Mouse (Mus musculus): ENCODE measurements around the gene Sun2. TPM values are rescaled to one million over a fixed set of nuclear protein-coding genes. Genes with fewer than 3 reads are reported as not detected.

The Sun2 gene
- polyA plus RNA-seq, 1 experiment from 2014 or later, result 9.9 TPM

- Histone ChIP-seq H3K4me1 (replicated peaks; ENCODE audit: control insufficient read depth, insufficient read depth, low read length) (no peaks in the 10 kb centered on the region), H3K27me3 (replicated peaks; ENCODE audit: control insufficient read depth, insufficient read depth, low read length) (no peaks in the 10 kb centered on the region), H3K9me3 (ENCODE audit: control insufficient read depth, low read length) (no peaks in the 10 kb centered on the region), H3K36me3 (ENCODE audit: control insufficient read depth, insufficient read depth) (no peaks in the 10 kb centered on the region), H3K4me3 (replicated peaks; ENCODE audit: low read length) (no peak overlapping the region), H3K9ac (replicated peaks; ENCODE audit: low read depth, low read length) (no peak overlapping the region), H3K4me2 (ENCODE audit: low read length) (no peak overlapping the region), H3K27ac (ENCODE audit: low read length) (no peak overlapping the region)
- 85% methylated on average over 8 of the region's 8 CpGs for WGBS
- no peak for ATAC-seq
These were observed 7.9 kb upstream of the Sun2 start for GRCm38 (mm10) chr15:79750266-79750665.

DNA sequence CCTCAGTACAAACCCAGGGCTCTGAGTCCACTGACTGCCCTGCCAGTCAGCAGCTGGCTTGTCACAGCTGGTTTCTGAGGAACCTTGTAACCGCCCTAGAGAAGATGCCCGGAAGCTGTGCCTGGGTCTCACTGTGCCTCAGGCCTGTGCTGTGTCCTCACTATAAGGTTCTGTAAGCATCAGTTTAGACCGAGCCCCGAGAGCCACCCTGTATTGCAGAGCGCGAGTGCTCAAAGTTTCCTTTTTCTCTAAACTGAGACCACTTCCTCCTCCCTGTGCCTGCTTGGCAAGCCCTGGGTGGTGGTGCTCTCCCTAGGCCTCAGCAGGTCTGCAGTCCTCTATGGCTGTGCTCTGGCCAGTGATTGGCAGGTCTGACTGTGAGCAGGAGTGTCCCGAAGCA, 6.8 kb upstream of the Sun2 start:
- no peak overlapping the region for H3K4me2 ChIP-seq (ENCODE audit: low read length)

DNA sequence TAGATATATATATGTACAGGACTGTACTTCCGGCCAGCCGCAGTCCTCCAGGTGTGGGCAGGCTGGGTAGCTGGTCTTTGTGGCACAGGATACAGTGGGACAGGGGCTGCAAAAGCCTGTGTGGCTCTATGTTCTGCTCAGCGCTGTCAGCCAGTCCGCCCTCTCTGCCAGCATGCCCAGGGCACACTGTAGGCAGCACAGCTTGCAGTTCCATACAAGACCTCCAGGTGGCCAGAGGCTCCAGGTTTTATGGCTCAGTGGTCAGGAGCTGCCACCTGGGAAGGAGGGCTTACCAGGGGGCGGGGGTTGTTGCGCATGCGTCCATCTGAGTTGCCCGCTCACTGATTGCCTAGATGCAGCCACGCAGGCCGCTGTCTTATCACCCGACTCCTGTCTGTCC, 5.7 kb upstream of the Sun2 start:
- H3K4me2 ChIP-seq (ENCODE audit: low read length), result no peak overlapping the region
- no peak overlapping the region for H3K27ac ChIP-seq (ENCODE audit: low read length)
- no peaks in the 10 kb centered on the region for H3K36me3 ChIP-seq (ENCODE audit: control insufficient read depth, insufficient read depth)
- 53% methylated on average over 11 of the region's 11 CpGs for WGBS
- no peaks in the 10 kb centered on the region for H3K9me3 ChIP-seq (ENCODE audit: control insufficient read depth, low read length)
- ATAC-seq, result no peak
- no peaks in the 10 kb centered on the region for H3K27me3 ChIP-seq (replicated peaks; ENCODE audit: control insufficient read depth, insufficient read depth, low read length)
- peaks cover 3% of the 10 kb centered on the region; the same call in 1 of the 2 replicates for H3K4me1 ChIP-seq (replicated peaks; ENCODE audit: control insufficient read depth, insufficient read depth, low read length)
- no peak overlapping the region for H3K4me3 ChIP-seq (replicated peaks; ENCODE audit: low read length)
- no peak overlapping the region for H3K9ac ChIP-seq (replicated peaks; ENCODE audit: low read depth, low read length)

More for the DNA sequence above, 6.8 kb upstream of the Sun2 start:
- H3K4me3 ChIP-seq (replicated peaks; ENCODE audit: low read length), result no peak overlapping the region
- no peak overlapping the region for H3K9ac ChIP-seq (replicated peaks; ENCODE audit: low read depth, low read length)
- H3K4me1 ChIP-seq (replicated peaks; ENCODE audit: control insufficient read depth, insufficient read depth, low read length), result no peaks in the 10 kb centered on the region
- no peaks in the 10 kb centered on the region for H3K36me3 ChIP-seq (ENCODE audit: control insufficient read depth, insufficient read depth)
- H3K27me3 ChIP-seq (replicated peaks; ENCODE audit: control insufficient read depth, insufficient read depth, low read length), result no peaks in the 10 kb centered on the region
- no peaks in the 10 kb centered on the region for H3K9me3 ChIP-seq (ENCODE audit: control insufficient read depth, low read length)
- WGBS, result 95% methylated on average over 7 of the region's 7 CpGs
- ATAC-seq, result no peak
- no peak overlapping the region for H3K27ac ChIP-seq (ENCODE audit: low read length)

GRCm38 (mm10) chr15:79745883-79746282, 3.5 kb upstream of the Sun2 start:
- Histone ChIP-seq H3K27me3 (replicated peaks; ENCODE audit: control insufficient read depth, insufficient read depth, low read length) (no peaks in the 10 kb centered on the region), H3K4me1 (replicated peaks; ENCODE audit: control insufficient read depth, insufficient read depth, low read length) (peaks cover 11% of the 10 kb centered on the region), H3K36me3 (ENCODE audit: control insufficient read depth, insufficient read depth) (no peaks in the 10 kb centered on the region), H3K27ac (ENCODE audit: low read length) (no peak overlapping the region), H3K9me3 (ENCODE audit: control insufficient read depth, low read length) (no peaks in the 10 kb centered on the region), H3K4me2 (ENCODE audit: low read length) (no peak overlapping the region), H3K4me3 (replicated peaks; ENCODE audit: low read length) (no peak overlapping the region), H3K9ac (replicated peaks; ENCODE audit: low read depth, low read length) (no peak overlapping the region)
- no peak for ATAC-seq
- WGBS, result 95% methylated on average over 5 of the region's 5 CpGs

GRCm38 (mm10) chr15:79745312-79745711, 3.0 kb upstream of the Sun2 start:
- no peak overlapping the region for H3K4me3 ChIP-seq (replicated peaks; ENCODE audit: low read length)
- H3K4me1 ChIP-seq (replicated peaks; ENCODE audit: control insufficient read depth, insufficient read depth, low read length), result peaks cover 16% of the 10 kb centered on the region
- 84% methylated on average over 10 of the region's 10 CpGs for WGBS
- H3K36me3 ChIP-seq (ENCODE audit: control insufficient read depth, insufficient read depth), result no peaks in the 10 kb centered on the region
- ATAC-seq, result no peak
- no peak overlapping the region for H3K4me2 ChIP-seq (ENCODE audit: low read length)
- no peaks in the 10 kb centered on the region for H3K9me3 ChIP-seq (ENCODE audit: control insufficient read depth, low read length)
- no peaks in the 10 kb centered on the region for H3K27me3 ChIP-seq (replicated peaks; ENCODE audit: control insufficient read depth, insufficient read depth, low read length)
- H3K9ac ChIP-seq (replicated peaks; ENCODE audit: low read depth, low read length), result no peak overlapping the region
- no peak overlapping the region for H3K27ac ChIP-seq (ENCODE audit: low read length)

- Histone ChIP-seq H3K9me3 (ENCODE audit: control insufficient read depth, low read length) (no peaks in the 10 kb centered on the region), H3K36me3 (ENCODE audit: control insufficient read depth, insufficient read depth) (no peaks in the 10 kb centered on the region), H3K9ac (replicated peaks; ENCODE audit: low read depth, low read length) (no peak overlapping the region), H3K27me3 (replicated peaks; ENCODE audit: control insufficient read depth, insufficient read depth, low read length) (no peaks in the 10 kb centered on the region), H3K4me3 (replicated peaks; ENCODE audit: low read length) (no peak overlapping the region), H3K4me1 (replicated peaks; ENCODE audit: control insufficient read depth, insufficient read depth, low read length) (peaks cover 22% of the 10 kb centered on the region), H3K27ac (ENCODE audit: low read length) (no peak overlapping the region), H3K4me2 (ENCODE audit: low read length) (no peak overlapping the region)
- 86% methylated on average over 8 of the region's 8 CpGs for WGBS
- no peak for ATAC-seq
These were observed 2.4 kb upstream of the Sun2 start for GRCm38 (mm10) chr15:79744742-79745141.

DNA sequence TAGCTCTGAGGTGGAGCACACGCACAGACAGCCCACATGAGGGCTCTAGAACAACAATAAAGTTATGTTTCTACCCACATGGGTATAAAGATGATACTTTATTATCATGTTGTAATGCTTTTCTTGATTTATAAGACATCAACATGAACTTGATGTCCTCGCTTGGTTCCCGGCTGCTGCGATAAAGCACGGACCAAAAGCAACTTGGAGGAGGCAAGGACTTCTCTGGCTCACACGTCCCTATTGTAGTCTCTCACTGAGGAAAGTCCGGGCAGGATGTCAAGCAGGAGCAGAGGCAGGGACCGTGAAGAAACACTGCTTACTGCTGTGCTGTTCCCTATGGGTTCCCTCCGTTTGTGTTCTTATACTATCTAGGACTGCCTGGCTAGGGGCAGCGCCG, 1.7 kb upstream of the Sun2 start:
- Histone ChIP-seq H3K4me1 (replicated peaks; ENCODE audit: control insufficient read depth, insufficient read depth, low read length) (peaks cover 25% of the 10 kb centered on the region), H3K36me3 (ENCODE audit: control insufficient read depth, insufficient read depth) (0 out of 2 replicates have a peak, but pooled peaks cover 2% of the 10 kb centered on the region), H3K9ac (replicated peaks; ENCODE audit: low read depth, low read length) (no peak overlapping the region), H3K27ac (ENCODE audit: low read length) (no peak overlapping the region), H3K4me3 (replicated peaks; ENCODE audit: low read length) (no peak overlapping the region), H3K27me3 (replicated peaks; ENCODE audit: control insufficient read depth, insufficient read depth, low read length) (no peaks in the 10 kb centered on the region), H3K4me2 (ENCODE audit: low read length) (no peak overlapping the region), H3K9me3 (ENCODE audit: control insufficient read depth, low read length) (no peaks in the 10 kb centered on the region)
- 94% methylated on average over 11 of the region's 11 CpGs for WGBS
- ATAC-seq, result no peak

GRCm38 (mm10) chr15:79742706-79743023, 329 bp upstream of the Sun2 start:
- peaks cover 27% of the 10 kb centered on the region for H3K4me1 ChIP-seq (replicated peaks; ENCODE audit: control insufficient read depth, insufficient read depth, low read length)
- WGBS, result under 1% methylated on average over 23 of the region's 23 CpGs
- H3K27me3 ChIP-seq (replicated peaks; ENCODE audit: control insufficient read depth, insufficient read depth, low read length), result no peaks in the 10 kb centered on the region
- H3K9ac ChIP-seq (replicated peaks; ENCODE audit: low read depth, low read length), result peak overlapping the region; percentile 81
- peak overlapping the region; percentile 71 for H3K4me3 ChIP-seq (replicated peaks; ENCODE audit: low read length)
- ATAC-seq, result no peak; the same call in 1 of the 2 replicates
- H3K36me3 ChIP-seq (ENCODE audit: control insufficient read depth, insufficient read depth), result peaks cover 6% of the 10 kb centered on the region
- H3K4me2 ChIP-seq (ENCODE audit: low read length), result peak overlapping the region; percentile 76
- no peaks in the 10 kb centered on the region for H3K9me3 ChIP-seq (ENCODE audit: control insufficient read depth, low read length)
- peak overlapping the region; percentile 24 for H3K27ac ChIP-seq (ENCODE audit: low read length)

- ATAC-seq, result no peak
- H3K27me3 ChIP-seq (replicated peaks; ENCODE audit: control insufficient read depth, insufficient read depth, low read length), result no peaks in the 10 kb centered on the region
- H3K4me3 ChIP-seq (replicated peaks; ENCODE audit: low read length), result peak overlapping the region; percentile 71
- H3K9me3 ChIP-seq (ENCODE audit: control insufficient read depth, low read length), result no peaks in the 10 kb centered on the region
- H3K9ac ChIP-seq (replicated peaks; ENCODE audit: low read depth, low read length), result peak overlapping the region; percentile 81
- 26% methylated on average over 14 of the region's 14 CpGs for WGBS
- H3K4me2 ChIP-seq (ENCODE audit: low read length), result peak overlapping the region; percentile 76
- peaks cover 27% of the 10 kb centered on the region for H3K4me1 ChIP-seq (replicated peaks; ENCODE audit: control insufficient read depth, insufficient read depth, low read length)
- no peak overlapping the region for H3K27ac ChIP-seq (ENCODE audit: low read length)
- H3K36me3 ChIP-seq (ENCODE audit: control insufficient read depth, insufficient read depth), result peaks cover 19% of the 10 kb centered on the region
These were observed 1.0 kb downstream of the Sun2 start for GRCm38 (mm10) chr15:79741173-79741858.

DNA sequence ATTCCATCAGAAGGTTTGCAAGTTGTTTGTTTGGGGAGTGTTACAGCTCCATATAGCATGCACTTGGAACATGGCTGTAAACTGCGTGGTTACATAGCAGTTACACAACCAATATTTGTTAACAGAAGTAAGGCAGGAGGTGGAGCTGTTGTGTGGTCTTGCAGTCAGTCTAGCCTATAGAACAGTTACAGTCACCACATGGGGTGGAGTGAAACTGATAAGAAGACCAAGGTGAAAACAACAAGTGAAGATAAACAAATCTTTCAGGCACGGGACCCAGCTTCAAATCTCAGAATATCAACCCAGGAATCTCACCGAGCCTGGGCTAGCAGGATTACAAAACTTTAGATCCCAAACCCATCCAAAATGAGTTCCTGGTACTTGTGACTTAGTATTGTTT, 1.6 kb downstream of the Sun2 start:
- Histone ChIP-seq H3K36me3 (ENCODE audit: control insufficient read depth, insufficient read depth) (peaks cover 19% of the 10 kb centered on the region), H3K9me3 (ENCODE audit: control insufficient read depth, low read length) (no peaks in the 10 kb centered on the region), H3K4me1 (replicated peaks; ENCODE audit: control insufficient read depth, insufficient read depth, low read length) (peaks cover 27% of the 10 kb centered on the region), H3K27ac (ENCODE audit: low read length) (no peak overlapping the region), H3K27me3 (replicated peaks; ENCODE audit: control insufficient read depth, insufficient read depth, low read length) (no peaks in the 10 kb centered on the region), H3K4me2 (ENCODE audit: low read length) (peak overlapping the region; percentile 76), H3K4me3 (replicated peaks; ENCODE audit: low read length) (peak overlapping the region; percentile 71), H3K9ac (replicated peaks; ENCODE audit: low read depth, low read length) (no peak overlapping the region)
- 87% methylated on average over 3 of the region's 3 CpGs for WGBS
- no peak for ATAC-seq
